Mouse (Mus musculus): ENCODE results near the gene Ddx28.
A peak's percentile ranks its signal among the peaks of the same experiment; 100 is the strongest.

The Ddx28 gene

GRCm38 (mm10) chr8:105966692-105967311 lies 44.9 kb downstream of the Ddx28 start:
- DNase-seq (ENCODE audit: low spot score in 2 of 2) = peak in 1 of 2 experiments; percentile 79

DNA sequence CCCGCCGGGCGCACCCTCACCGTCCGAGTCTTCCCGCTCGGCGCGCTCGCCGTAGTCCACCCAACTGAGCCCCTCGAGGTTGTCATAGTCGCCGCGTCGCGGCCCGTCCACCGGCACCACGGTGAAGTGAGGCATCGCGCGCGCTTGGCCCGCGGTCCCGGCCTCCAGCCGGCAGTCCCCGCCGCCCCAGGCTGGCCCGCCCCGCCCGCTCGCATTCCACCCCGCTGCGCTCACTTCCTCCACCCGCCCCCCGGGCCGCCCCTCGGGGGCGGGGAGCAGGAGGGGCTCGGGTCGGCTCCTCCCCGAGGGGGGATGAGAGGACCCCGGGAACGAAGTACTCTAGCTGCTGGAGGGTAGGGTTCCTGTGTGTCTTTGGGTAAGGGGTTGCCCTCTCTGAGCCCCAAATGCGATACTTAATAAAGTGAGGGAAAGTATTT lies 45.8 kb downstream of the Ddx28 start, which contains the start of gene Slc12a4:
Gene Slc12a4, minus strand, starts transcription at position 193 of the 437 bp plus-strand sequence.
- DNase-seq (ENCODE audit: low spot score in 2 of 2) = peak; percentile 84

DNA sequence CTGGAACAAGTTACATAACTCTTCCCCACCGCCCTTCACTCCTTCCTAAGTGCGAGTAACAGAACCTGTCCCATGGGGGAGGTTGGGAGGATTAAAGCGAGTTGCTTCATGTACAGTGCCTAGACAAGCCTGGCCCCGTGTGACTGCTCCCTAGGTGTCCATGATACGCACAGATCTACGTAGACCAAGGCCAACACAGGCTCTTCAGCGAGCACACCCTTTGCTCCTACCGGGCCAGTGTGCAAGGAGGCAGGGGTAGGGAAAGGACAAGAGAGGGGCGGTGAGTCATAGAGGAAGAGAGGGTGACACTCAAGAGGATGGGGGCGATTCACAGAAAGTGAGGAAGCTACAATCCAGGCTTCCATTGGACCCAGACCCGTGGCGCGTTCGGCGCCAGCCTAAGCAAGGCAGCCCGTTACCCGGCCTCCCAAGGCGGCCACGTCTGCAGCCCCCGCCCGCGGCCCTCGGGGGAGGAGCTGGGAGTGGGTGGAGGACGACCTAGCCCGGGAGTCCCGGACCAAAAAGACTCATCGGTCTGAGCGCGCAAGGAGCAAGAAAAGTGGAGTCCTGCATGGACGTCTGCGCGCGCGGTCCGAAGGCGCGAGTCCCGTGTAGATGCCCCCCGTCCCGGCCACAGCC lies 46.3 kb downstream of the Ddx28 start:
- peak; percentile 67 to 73 for DNase-seq (ENCODE audit: low spot score in 2 of 2)

- DNase-seq (ENCODE audit: low spot score in 2 of 2) = no peak
Observed at GRCm38 (mm10) chr8:105964506-105965265, 47.0 kb downstream of the Ddx28 start.

DNA sequence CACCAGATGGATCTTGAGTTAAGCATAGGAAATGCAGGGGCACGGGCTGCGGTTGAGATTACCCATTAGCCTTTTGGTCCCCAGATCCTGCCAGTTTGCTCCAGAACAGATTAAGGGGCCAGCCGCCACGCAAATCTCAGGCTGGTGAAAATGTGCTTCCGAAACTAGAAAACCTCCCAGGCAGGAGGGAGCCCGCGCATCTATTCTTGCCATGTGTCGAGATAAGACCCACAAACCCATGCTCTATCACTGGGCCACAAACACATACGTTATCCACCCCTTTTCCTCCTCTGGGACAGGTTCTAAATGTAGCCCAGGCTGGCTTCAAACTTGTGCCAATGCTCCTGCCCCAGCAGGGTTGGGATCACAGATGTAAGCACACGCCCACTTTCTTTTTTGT lies 50.1 kb downstream of the Ddx28 start:
- no peak for DNase-seq (ENCODE audit: low spot score in 2 of 2)

- DNase-seq (ENCODE audit: low spot score in 2 of 2) = no peak
Observed at GRCm38 (mm10) chr8:105961101-105961500, 50.6 kb downstream of the Ddx28 start.

All from urinary bladder, postnatal 4 days (tissue).